Mouse (Mus musculus) yolk sac, embryonic 10.5 days (tissue): ENCODE data around the gene Ugt2a2.
"Not testable (repeated sequence)": the region's sequence is repeated elsewhere in the genome, so short reads cannot be mapped to it uniquely, and the experiment has no call there.

Source experiments
- DNase-seq: peaks from one replicate; pipeline ENCODE4 v3.0.0-alpha.2; 2017; ENCODE audit warnings: low spot score

Gene Ugt2a2

DNA sequence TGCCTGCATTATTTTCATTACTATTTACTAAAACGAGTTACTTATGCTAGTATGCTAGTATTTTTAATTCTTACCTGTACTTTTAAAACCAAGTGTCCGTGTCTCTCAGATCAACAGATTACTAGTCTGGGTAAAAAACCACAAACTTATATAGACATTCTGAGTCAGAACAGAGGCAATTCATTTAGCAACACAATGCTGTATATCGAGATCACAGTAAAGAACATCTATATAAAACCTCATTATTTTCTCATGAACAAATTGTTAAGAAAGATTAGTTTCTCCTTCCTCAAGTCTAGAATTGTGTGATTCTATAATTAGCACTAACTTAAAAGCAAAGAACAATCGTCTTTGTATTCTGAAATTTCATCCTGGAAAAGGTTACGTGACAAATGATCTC lies at the start of gene Ugt2a2:
Ugt2a2 (minus strand) TSS at position 101 of the 400 bp plus-strand sequence.
- DNase-seq = no peak

- not testable (repeated sequence) for DNase-seq
These were observed 41.5 kb upstream of the Ugt2a2 start for GRCm38 (mm10) chr5:87523561-87523960.

DNA sequence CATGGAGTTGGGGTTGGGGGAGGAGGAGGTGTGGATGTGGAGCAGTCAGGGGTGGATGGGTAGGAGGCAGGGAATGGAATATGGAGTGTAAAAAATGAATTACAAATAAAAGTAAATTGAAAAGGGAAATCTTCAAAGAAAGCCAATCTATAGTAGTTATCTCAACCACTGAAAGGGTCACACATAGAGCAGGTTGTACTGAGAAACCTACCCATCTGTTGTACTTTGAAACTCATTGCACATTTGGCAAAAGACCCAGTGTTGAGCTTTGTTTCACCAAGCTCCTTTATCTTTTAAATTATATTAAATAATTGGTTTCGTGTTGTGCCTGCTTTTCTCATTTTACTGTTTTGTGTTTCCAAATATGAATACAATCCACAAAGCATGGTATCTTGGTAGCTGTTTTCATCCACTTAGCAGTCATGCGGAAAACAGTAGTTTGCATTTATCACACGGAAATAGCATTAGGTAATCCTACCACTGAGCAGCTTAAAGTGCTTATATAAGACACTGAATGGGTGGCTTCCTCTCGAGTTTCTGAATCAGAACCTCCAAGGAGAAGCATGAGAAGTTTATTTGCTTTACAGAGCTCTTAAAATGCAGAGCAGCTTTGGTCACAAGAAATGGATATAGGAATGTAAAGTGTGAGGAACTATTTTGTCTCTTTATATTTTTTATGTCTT lies 23.9 kb upstream of the Ugt2a2 start:
- DNase-seq = no peak

- no peak for DNase-seq
These were observed 20.6 kb upstream of the Ugt2a2 start for GRCm38 (mm10) chr5:87502687-87503086.

DNA sequence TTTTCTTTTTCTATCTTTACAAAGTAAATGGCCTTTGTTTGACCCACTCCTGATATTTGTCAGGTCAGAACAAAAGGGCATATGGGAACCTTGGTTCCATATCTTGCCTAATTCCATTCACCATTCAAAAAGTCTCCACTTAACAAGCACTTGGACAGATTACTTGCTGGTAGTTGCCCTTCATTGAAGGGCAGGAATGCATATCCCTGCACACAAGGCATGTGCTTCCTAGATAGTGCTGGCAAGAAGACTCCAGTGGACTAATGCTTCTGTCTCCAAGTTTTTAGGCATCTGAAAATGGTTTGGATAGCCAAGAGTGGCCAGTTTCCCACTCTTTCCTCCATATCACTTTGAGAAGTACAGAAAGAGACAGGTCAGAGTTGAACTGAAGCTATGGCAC lies 17.3 kb upstream of the Ugt2a2 start:
- DNase-seq = no peak

GRCm38 (mm10) chr5:87498936-87499335 lies 16.9 kb upstream of the Ugt2a2 start:
- no peak for DNase-seq

DNA sequence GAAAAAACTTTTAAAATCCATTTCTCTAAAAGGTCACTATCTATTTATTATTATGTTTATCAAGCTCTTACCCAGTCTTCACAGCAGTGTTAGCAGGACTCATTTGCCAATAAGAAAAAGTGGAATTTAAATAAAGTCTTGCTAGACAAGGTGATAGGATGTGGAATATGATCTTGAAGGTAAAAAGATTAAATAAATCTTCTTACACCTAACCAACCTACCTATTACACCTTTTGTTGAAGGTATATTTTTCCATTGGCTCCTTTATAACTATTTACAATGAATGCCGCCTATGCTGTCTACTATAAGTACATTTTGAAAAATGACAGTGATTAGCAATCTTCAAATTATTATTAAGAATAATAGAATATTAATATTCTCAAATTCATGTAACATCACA lies 8.7 kb upstream of the Ugt2a2 start, which contains the start of gene Ugt2a1:
Ugt2a1 (minus strand) TSS at position 101 of the 400 bp plus-strand sequence.
- DNase-seq = no peak

- DNase-seq = not testable (repeated sequence)
These were observed 4.6 kb upstream of the Ugt2a2 start, which contains the start of gene Gm43638 for GRCm38 (mm10) chr5:87486706-87487105. Gene Gm43638 (minus strand): TSS chr5:87486806.

GRCm38 (mm10) chr5:87458810-87459209 lies 23.2 kb downstream of the Ugt2a2 start:
- no peak for DNase-seq

- no peak for DNase-seq
These were observed 24.4 kb downstream of the Ugt2a2 start for GRCm38 (mm10) chr5:87457701-87458100.

DNA sequence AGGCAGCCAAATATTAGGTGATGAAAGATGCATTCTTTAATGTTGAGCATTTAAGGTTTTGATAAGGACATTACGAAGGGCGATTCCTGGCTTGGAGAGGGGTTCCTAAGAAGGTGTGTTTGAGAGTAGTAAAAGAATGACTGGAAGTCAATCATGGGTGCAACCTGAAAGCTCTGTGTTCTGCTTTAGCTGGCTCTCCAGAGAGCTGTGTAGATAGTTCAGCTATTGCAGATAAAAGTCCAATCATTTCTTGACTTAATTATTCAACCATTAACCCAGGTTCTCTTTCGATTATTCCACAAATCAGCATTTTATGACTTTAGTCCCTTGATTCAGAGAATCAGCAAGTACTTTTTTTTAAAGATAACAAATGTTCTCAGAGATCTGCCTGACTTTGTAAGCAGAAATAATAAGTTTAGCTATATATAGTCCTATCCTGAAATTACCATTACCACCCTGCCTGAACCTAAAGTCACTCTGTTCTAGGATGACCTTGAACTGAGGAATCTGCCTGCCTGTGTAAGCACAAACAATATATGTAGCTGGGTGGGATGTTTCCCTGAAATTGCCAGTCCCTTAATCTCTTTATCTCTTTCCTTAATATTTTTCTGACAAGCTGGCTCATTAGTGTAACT lies 25.7 kb downstream of the Ugt2a2 start:
- DNase-seq = no peak

- DNase-seq = no peak
These were observed 26.5 kb downstream of the Ugt2a2 start for GRCm38 (mm10) chr5:87455519-87455918.

DNA sequence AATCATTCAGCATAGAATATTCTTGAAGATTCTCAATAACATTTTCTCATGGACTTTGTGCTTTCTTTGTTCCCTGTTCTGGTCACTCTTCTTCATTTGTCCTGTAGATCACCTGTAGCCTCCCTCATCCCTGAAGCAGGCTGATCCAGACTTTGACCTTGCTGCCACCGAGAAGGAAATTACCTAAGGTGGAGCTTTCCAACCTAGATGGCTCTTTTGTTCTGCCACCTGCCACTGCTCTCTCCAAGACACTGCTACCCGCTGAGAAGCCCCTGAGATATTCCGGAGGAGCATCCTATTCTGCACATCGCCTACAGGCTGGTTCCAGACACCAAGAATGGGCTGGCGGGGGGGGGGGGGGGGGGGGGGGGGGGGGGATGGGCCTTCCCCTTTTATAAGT lies 29.5 kb downstream of the Ugt2a2 start:
- DNase-seq = not testable (repeated sequence)

- peak; percentile 51 for DNase-seq
These were observed 45.8 kb downstream of the Ugt2a2 start for GRCm38 (mm10) chr5:87436264-87436663.

- no peak for DNase-seq
These were observed 56.4 kb downstream of the Ugt2a2 start for GRCm38 (mm10) chr5:87425676-87426075.

DNA sequence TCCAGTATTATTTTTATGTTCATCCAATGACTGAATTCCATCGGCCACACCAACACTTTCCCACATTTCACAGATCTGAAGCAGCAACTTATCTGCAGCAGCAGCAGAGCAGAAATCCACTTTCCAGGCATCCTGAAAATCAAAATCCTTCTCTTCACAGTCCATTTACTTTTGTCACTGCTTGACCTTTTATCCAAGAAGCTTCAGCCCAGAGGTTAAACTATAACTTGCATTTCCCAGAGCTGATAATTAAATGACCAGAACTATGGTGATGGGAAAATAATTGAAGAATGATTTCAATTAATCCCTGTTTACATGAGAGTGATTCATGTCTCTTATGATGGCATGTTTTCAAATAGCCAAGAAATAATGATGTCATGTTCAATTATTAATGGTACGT lies 58.0 kb downstream of the Ugt2a2 start, which contains the start of gene Ugt2b38:
Ugt2b38 (minus strand) TSS at position 163 of the 400 bp plus-strand sequence.
- DNase-seq = not testable (repeated sequence)
